Mouse (Mus musculus) frontal cortex, postnatal 14 days (tissue): ENCODE data around the gene Sh3gl3.

Experiments used
- DNase-seq, 2 experiments: peaks; one replicate each; pipeline ENCODE4 v3.0.0; 2022; ENCODE audit warnings: low spot score in 2 of 2

The Sh3gl3 gene

GRCm38 (mm10) chr7:82287242-82287641 is 113.6 kb downstream of the Sh3gl3 start:
- no peak for DNase-seq

- DNase-seq: no peak
These were observed 119.8 kb downstream of the Sh3gl3 start for GRCm38 (mm10) chr7:82293441-82293840.

GRCm38 (mm10) chr7:82294083-82294482 is 120.4 kb downstream of the Sh3gl3 start:
- no peak for DNase-seq

GRCm38 (mm10) chr7:82294611-82295010 is 121.0 kb downstream of the Sh3gl3 start:
- DNase-seq: no peak

GRCm38 (mm10) chr7:82308398-82308797 is 134.8 kb downstream of the Sh3gl3 start:
- DNase-seq: no peak

GRCm38 (mm10) chr7:82318515-82318914 is 144.9 kb downstream of the Sh3gl3 start:
- no peak for DNase-seq

GRCm38 (mm10) chr7:82326616-82327015 is 153.0 kb downstream of the Sh3gl3 start:
- no peak for DNase-seq

GRCm38 (mm10) chr7:82327201-82327600 is 153.6 kb downstream of the Sh3gl3 start:
- DNase-seq: no peak

- DNase-seq: no peak
These were observed 154.2 kb downstream of the Sh3gl3 start for GRCm38 (mm10) chr7:82327881-82328280.

- DNase-seq: no peak
These were observed 156.2 kb downstream of the Sh3gl3 start for GRCm38 (mm10) chr7:82329831-82330230.

GRCm38 (mm10) chr7:82330860-82331259 is 157.2 kb downstream of the Sh3gl3 start:
- no peak for DNase-seq

GRCm38 (mm10) chr7:82334000-82334399 is 160.4 kb downstream of the Sh3gl3 start:
- no peak for DNase-seq

- DNase-seq: no peak
These were observed 161.8 kb downstream of the Sh3gl3 start, which contains the start of gene Adamtsl3 for GRCm38 (mm10) chr7:82335211-82336121. TSS of gene Adamtsl3 (plus strand) at chr7:82335694.

GRCm38 (mm10) chr7:82336132-82336531 is 162.5 kb downstream of the Sh3gl3 start:
- no peak for DNase-seq

- DNase-seq: no peak
These were observed 164.5 kb downstream of the Sh3gl3 start for GRCm38 (mm10) chr7:82338121-82338520.

GRCm38 (mm10) chr7:82338532-82338931 is 164.9 kb downstream of the Sh3gl3 start:
- no peak for DNase-seq

GRCm38 (mm10) chr7:82339214-82339613 is 165.6 kb downstream of the Sh3gl3 start:
- DNase-seq: no peak

- DNase-seq: no peak
These were observed 167.8 kb downstream of the Sh3gl3 start for GRCm38 (mm10) chr7:82341476-82341875.

- DNase-seq: no peak
These were observed 173.1 kb downstream of the Sh3gl3 start for GRCm38 (mm10) chr7:82346706-82347105.

- DNase-seq: no peak
These were observed 176.2 kb downstream of the Sh3gl3 start for GRCm38 (mm10) chr7:82349796-82350195.

- DNase-seq: no peak
These were observed 176.8 kb downstream of the Sh3gl3 start for GRCm38 (mm10) chr7:82350421-82350820.
